Mouse (Mus musculus): ENCODE results near the gene Osbp. TPM values are rescaled to one million over a fixed set of nuclear protein-coding genes. Genes with fewer than 3 reads are reported as not detected.

The Osbp gene
- 11.7 and 13.4 TPM in 2 replicates for polyA plus RNA-seq (2012; rRNA removed)

DNA sequence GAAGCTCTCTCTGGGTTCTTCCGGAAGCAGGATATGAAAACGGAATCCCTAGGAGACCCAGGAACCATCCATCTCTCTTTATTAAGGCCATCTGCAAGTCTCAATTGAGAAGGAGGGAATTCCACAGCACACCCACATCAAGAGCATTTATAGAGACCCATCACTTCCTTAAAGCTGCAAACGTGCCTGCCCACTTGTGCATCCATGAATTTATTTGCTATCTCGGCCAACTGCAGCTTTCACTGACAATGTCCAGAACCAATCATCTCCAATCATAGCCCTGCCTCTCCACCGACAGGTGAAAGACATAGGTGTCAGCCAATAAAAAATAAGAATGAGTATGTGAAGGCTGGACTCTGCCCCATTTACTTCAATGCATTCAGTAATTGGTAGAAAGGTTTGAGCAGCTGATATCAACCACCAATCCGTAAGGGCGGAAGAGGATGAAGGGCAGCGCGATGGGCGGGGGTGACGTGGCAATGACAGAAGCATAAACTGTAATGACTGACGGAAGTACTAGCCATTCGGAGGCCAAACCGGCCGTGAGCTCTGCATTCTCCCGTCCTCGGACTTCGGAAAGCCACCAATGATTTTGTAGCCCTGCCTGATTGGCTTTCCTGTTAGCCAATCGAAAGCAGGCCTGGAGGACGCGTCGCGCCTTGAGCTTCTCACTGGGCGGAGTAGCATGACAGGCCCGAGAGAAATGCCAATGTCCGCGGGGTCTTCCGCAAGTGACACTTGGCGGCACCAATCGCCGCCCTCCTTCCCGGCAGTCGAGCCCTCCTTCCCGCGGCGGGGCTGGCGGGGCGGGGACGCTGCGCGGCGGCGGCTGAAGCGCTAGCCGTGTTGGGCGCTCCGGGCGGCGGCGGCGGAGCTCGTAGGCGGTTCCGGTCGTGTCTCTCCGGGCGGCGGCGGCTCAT is at the start of gene Osbp:
TSS of gene Osbp (plus strand) at position 919 of the 920 bp plus-strand sequence.

DNA sequence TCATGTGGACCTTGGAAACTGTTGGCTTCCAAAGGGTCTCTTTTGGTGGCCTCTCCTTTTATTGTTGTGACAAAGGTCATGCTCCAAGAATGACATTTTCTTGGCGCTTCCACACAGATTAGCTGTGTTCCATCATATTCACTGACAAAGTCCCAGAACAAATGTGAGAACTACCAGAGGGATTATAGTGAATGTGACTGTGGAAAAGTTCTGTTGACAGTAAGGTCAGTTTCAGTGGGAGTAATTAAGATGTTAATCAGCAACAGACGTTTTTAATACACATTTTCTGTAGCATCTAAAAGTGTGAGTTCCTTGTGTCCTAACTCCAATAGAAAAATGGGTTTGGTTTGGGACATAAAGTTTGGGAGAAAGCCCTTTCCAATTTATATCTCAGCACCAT is 75.5 kb downstream of the Osbp start, which contains the start of gene Olfr1423:
TSS of gene Olfr1423 (minus strand) at position 101 of the 400 bp plus-strand sequence.

Other genes with a start within 250 kb of the Osbp start
- 0.01 TPM in 1 of 2 replicates, not detected in the other for gene Gif, start 218.4 kb upstream of the Osbp start, polyA plus RNA-seq (2012; rRNA removed)
- gene Mrpl16, start 195.6 kb upstream of the Osbp start, polyA plus RNA-seq (2012; rRNA removed): 22.2 and 23.1 TPM in 2 replicates
- gene Stx3, start 146.5 kb upstream of the Osbp start, polyA plus RNA-seq (2012; rRNA removed): 1.2 and 1.4 TPM in 2 replicates
- not detected in 2 replicates for gene Olfr1417, start 126.7 kb upstream of the Osbp start, polyA plus RNA-seq (2012; rRNA removed)
- not detected in 2 replicates for gene Olfr1418, start 104.9 kb upstream of the Osbp start, polyA plus RNA-seq (2012; rRNA removed)
- gene Olfr1419, start 90.8 kb upstream of the Osbp start, polyA plus RNA-seq (2012; rRNA removed): not detected in 2 replicates
- not detected in 2 replicates for gene Olfr1420, start 79.4 kb upstream of the Osbp start, polyA plus RNA-seq (2012; rRNA removed)
- 6.7 and 7.9 TPM in 2 replicates for gene Patl1, start 53.5 kb upstream of the Osbp start, polyA plus RNA-seq (2012; rRNA removed)
- gene Olfr1423, start 75.4 kb downstream of the Osbp start, polyA plus RNA-seq (2012; rRNA removed): not detected in 2 replicates
- not detected in 2 replicates for gene Olfr1424, start 96.7 kb downstream of the Osbp start, polyA plus RNA-seq (2012; rRNA removed)
- not detected in 2 replicates for gene Olfr1425, start 111.8 kb downstream of the Osbp start, polyA plus RNA-seq (2012; rRNA removed)
- not detected in 2 replicates for gene Olfr1426, start 126.1 kb downstream of the Osbp start, polyA plus RNA-seq (2012; rRNA removed)
- gene Olfr1427, start 137.4 kb downstream of the Osbp start, polyA plus RNA-seq (2012; rRNA removed): not detected in 2 replicates
- not detected in 2 replicates for gene Olfr1428, start 150.0 kb downstream of the Osbp start, polyA plus RNA-seq (2012; rRNA removed)
- not detected in 2 replicates for gene Olfr76, start 157.3 kb downstream of the Osbp start, polyA plus RNA-seq (2012; rRNA removed)
- not detected in 2 replicates for gene Olfr1555-ps1, start 204.2 kb downstream of the Osbp start, polyA plus RNA-seq (2012; rRNA removed)
- not detected in 2 replicates for gene Olfr1431, start 234.7 kb downstream of the Osbp start, polyA plus RNA-seq (2012; rRNA removed)